Mouse (Mus musculus): ENCODE results near the gene Tbl1x. TPM values are rescaled to one million over a fixed set of nuclear protein-coding genes. Genes with fewer than 3 reads are reported as not detected.
A peak's percentile ranks its signal among the peaks of the same experiment; 100 is the strongest.

Tbl1x gene
- polyA plus RNA-seq, 1 experiment from 2014 or later, result 67.5 TPM

- ATAC-seq (ENCODE audit: low read depth) (no peak), DNase-seq (ENCODE audit: low spot score) (no peak)
- Histone ChIP-seq H3K9me3 (ENCODE audit: control insufficient read depth, low read length) (no peaks in the 10 kb centered on the region), H3K27ac (replicated peaks; ENCODE audit: low read depth, low read length) (no peak overlapping the region), H3K36me3 (ENCODE audit: control insufficient read depth, insufficient read depth, low read length) (no peaks in the 10 kb centered on the region), H3K4me2 (ENCODE audit: low read depth, low read length) (no peak overlapping the region), H3K4me1 (ENCODE audit: control insufficient read depth, insufficient read depth, low read length) (no peaks in the 10 kb centered on the region), H3K9ac (ENCODE audit: low read depth, low read length) (no peak overlapping the region), H3K27me3 (replicated peaks; ENCODE audit: control insufficient read depth, insufficient read depth, low read length) (no peaks in the 10 kb centered on the region), H3K4me3 (ENCODE audit: low read depth, low read length) (no peak overlapping the region)
- WGBS, result 73% methylated on average over 3 of the region's 3 CpGs
These were observed 66.3 kb downstream of the Tbl1x start for GRCm38 (mm10) chrX:77577108-77577507.

DNA sequence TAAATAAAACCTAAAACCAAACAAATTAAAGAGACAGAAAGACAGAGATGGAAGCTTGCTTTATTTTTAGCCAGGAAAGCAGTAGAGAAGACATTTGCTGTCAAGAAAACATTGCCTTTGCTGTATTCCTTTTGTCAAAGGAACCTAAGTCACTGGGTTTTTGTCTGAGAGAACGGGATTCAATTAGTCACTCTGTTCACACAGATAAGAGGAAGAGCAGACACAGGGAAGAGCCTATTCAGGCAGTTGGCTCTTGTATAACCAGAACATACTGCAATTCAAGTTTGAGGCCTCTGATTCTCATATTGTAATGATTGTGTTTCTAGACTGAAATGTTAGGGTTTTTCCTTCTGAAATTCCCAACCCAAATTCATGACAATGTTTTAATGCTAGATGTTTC is 67.4 kb downstream of the Tbl1x start:
- no peak overlapping the region for H3K4me2 ChIP-seq (ENCODE audit: low read depth, low read length)
- H3K4me1 ChIP-seq (ENCODE audit: control insufficient read depth, insufficient read depth, low read length), result no peaks in the 10 kb centered on the region
- no peak overlapping the region for H3K27ac ChIP-seq (replicated peaks; ENCODE audit: low read depth, low read length)
- no peaks in the 10 kb centered on the region for H3K9me3 ChIP-seq (ENCODE audit: control insufficient read depth, low read length)
- 58% methylated on average over 1 of the region's 1 CpGs for WGBS
- no peak for DNase-seq (ENCODE audit: low spot score)
- no peak overlapping the region for H3K4me3 ChIP-seq (ENCODE audit: low read depth, low read length)
- H3K27me3 ChIP-seq (replicated peaks; ENCODE audit: control insufficient read depth, insufficient read depth, low read length), result no peaks in the 10 kb centered on the region
- H3K9ac ChIP-seq (ENCODE audit: low read depth, low read length), result no peak overlapping the region
- no peaks in the 10 kb centered on the region for H3K36me3 ChIP-seq (ENCODE audit: control insufficient read depth, insufficient read depth, low read length)
- no peak for ATAC-seq (ENCODE audit: low read depth)

- WGBS, result 76% methylated on average over 4 of the region's 4 CpGs
- Histone ChIP-seq H3K4me3 (ENCODE audit: low read depth, low read length) (no peak overlapping the region), H3K9ac (ENCODE audit: low read depth, low read length) (no peak overlapping the region), H3K4me1 (ENCODE audit: control insufficient read depth, insufficient read depth, low read length) (no peaks in the 10 kb centered on the region), H3K27me3 (replicated peaks; ENCODE audit: control insufficient read depth, insufficient read depth, low read length) (no peaks in the 10 kb centered on the region), H3K9me3 (ENCODE audit: control insufficient read depth, low read length) (no peaks in the 10 kb centered on the region), H3K27ac (replicated peaks; ENCODE audit: low read depth, low read length) (no peak overlapping the region), H3K4me2 (ENCODE audit: low read depth, low read length) (no peak overlapping the region), H3K36me3 (ENCODE audit: control insufficient read depth, insufficient read depth, low read length) (no peaks in the 10 kb centered on the region)
- no peak for DNase-seq (ENCODE audit: low spot score)
- no peak for ATAC-seq (ENCODE audit: low read depth)
These were observed 69.2 kb downstream of the Tbl1x start for GRCm38 (mm10) chrX:77579964-77580363.

DNA sequence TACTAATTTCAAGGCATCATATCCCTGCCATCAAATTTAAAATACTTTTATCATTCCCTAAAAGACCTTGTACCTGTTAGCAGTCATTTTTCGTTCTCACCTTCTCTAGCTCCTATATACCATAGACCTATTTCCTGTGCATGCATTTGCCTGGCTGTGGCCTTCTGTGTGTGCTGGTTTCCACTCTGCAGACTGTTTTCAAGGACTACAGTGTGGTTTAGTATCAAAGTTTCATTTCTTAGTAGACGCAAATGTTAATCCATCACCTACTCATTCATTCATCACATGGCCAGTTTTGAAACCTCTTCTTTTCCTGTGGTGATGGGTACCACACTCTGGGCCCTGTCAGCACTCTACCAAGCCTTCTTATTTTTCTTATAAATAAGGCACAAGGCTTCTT is 75.2 kb downstream of the Tbl1x start:
- WGBS, result 88% methylated on average over 2 of the region's 2 CpGs
- DNase-seq (ENCODE audit: low spot score) (no peak), ATAC-seq (ENCODE audit: low read depth) (no peak)
- H3K4me1 ChIP-seq (ENCODE audit: control insufficient read depth, insufficient read depth, low read length), result no peaks in the 10 kb centered on the region
- H3K9ac ChIP-seq (ENCODE audit: low read depth, low read length), result no peak overlapping the region
- H3K9me3 ChIP-seq (ENCODE audit: control insufficient read depth, low read length), result no peaks in the 10 kb centered on the region
- no peak overlapping the region for H3K27ac ChIP-seq (replicated peaks; ENCODE audit: low read depth, low read length)
- H3K4me3 ChIP-seq (ENCODE audit: low read depth, low read length), result no peak overlapping the region
- H3K27me3 ChIP-seq (replicated peaks; ENCODE audit: control insufficient read depth, insufficient read depth, low read length), result no peaks in the 10 kb centered on the region
- no peak overlapping the region for H3K4me2 ChIP-seq (ENCODE audit: low read depth, low read length)
- H3K36me3 ChIP-seq (ENCODE audit: control insufficient read depth, insufficient read depth, low read length), result no peaks in the 10 kb centered on the region

- Histone ChIP-seq H3K4me2 (ENCODE audit: low read depth, low read length) (no peak overlapping the region), H3K36me3 (ENCODE audit: control insufficient read depth, insufficient read depth, low read length) (no peaks in the 10 kb centered on the region), H3K4me3 (ENCODE audit: low read depth, low read length) (no peak overlapping the region), H3K27me3 (replicated peaks; ENCODE audit: control insufficient read depth, insufficient read depth, low read length) (no peaks in the 10 kb centered on the region), H3K4me1 (ENCODE audit: control insufficient read depth, insufficient read depth, low read length) (no peaks in the 10 kb centered on the region), H3K9ac (ENCODE audit: low read depth, low read length) (no peak overlapping the region), H3K27ac (replicated peaks; ENCODE audit: low read depth, low read length) (no peak overlapping the region), H3K9me3 (ENCODE audit: control insufficient read depth, low read length) (no peaks in the 10 kb centered on the region)
- ATAC-seq (ENCODE audit: low read depth) (no peak), DNase-seq (ENCODE audit: low spot score) (peak; percentile 1)
- 66% methylated on average over 7 of the region's 7 CpGs for WGBS
These were observed 83.9 kb downstream of the Tbl1x start for GRCm38 (mm10) chrX:77594670-77595224.

DNA sequence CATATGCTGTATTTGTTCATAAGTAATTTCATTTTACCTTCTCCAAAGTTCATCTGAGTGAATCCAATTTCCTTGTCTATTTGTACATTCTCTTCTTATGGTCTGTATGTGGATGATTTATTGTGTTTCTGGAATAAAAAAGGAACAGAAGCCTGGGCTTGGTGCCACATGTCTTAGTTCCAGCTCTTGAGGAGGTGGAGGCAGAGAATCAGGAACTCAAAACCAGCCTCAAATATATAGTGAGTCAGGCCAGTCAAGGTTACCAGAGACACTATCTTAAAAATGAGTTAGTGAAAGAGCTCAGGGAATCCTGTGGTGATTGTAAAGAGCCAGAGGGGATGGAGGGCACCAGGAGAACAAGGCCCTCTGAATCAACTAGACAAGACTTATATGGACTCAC is 86.9 kb downstream of the Tbl1x start:
- H3K4me2 ChIP-seq (ENCODE audit: low read depth, low read length), result no peak overlapping the region
- H3K27ac ChIP-seq (replicated peaks; ENCODE audit: low read depth, low read length), result no peak overlapping the region
- no peaks in the 10 kb centered on the region for H3K36me3 ChIP-seq (ENCODE audit: control insufficient read depth, insufficient read depth, low read length)
- DNase-seq (ENCODE audit: low spot score), result no peak
- H3K4me1 ChIP-seq (ENCODE audit: control insufficient read depth, insufficient read depth, low read length), result no peaks in the 10 kb centered on the region
- ATAC-seq (ENCODE audit: low read depth), result no peak
- H3K4me3 ChIP-seq (ENCODE audit: low read depth, low read length), result no peak overlapping the region
- H3K9me3 ChIP-seq (ENCODE audit: control insufficient read depth, low read length), result no peaks in the 10 kb centered on the region
- H3K27me3 ChIP-seq (replicated peaks; ENCODE audit: control insufficient read depth, insufficient read depth, low read length), result no peaks in the 10 kb centered on the region
- H3K9ac ChIP-seq (ENCODE audit: low read depth, low read length), result no peak overlapping the region

DNA sequence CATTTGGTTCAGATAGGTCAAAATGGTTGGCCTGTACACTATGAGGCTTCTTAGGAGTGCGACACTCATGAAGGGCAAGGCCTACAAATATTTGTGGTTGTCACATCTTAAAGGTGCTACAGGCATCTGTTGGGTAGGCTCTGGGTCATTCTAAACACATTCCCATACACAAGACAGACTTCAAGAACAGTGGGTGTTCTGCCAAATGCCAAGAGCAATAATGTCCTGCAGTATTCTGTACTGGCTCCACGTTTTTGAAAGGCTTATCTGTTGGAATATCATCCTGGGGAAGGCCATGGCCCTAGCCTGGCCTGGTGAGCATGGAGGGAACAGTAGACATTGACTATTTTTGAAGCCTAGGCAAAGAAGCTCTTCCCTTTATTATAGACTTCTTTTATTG is 87.9 kb downstream of the Tbl1x start:
- no peaks in the 10 kb centered on the region for H3K9me3 ChIP-seq (ENCODE audit: control insufficient read depth, low read length)
- no peak overlapping the region for H3K9ac ChIP-seq (ENCODE audit: low read depth, low read length)
- no peak overlapping the region for H3K4me2 ChIP-seq (ENCODE audit: low read depth, low read length)
- no peaks in the 10 kb centered on the region for H3K36me3 ChIP-seq (ENCODE audit: control insufficient read depth, insufficient read depth, low read length)
- ATAC-seq (ENCODE audit: low read depth) (no peak), DNase-seq (ENCODE audit: low spot score) (no peak)
- 66% methylated on average over 2 of the region's 2 CpGs for WGBS
- no peak overlapping the region for H3K27ac ChIP-seq (replicated peaks; ENCODE audit: low read depth, low read length)
- no peaks in the 10 kb centered on the region for H3K4me1 ChIP-seq (ENCODE audit: control insufficient read depth, insufficient read depth, low read length)
- H3K4me3 ChIP-seq (ENCODE audit: low read depth, low read length), result no peak overlapping the region
- no peaks in the 10 kb centered on the region for H3K27me3 ChIP-seq (replicated peaks; ENCODE audit: control insufficient read depth, insufficient read depth, low read length)

GRCm38 (mm10) chrX:77603496-77604258 is 92.9 kb downstream of the Tbl1x start:
- no peaks in the 10 kb centered on the region for H3K9me3 ChIP-seq (ENCODE audit: control insufficient read depth, low read length)
- 89% methylated on average over 2 of the region's 2 CpGs for WGBS
- H3K4me1 ChIP-seq (ENCODE audit: control insufficient read depth, insufficient read depth, low read length), result no peaks in the 10 kb centered on the region
- no peaks in the 10 kb centered on the region for H3K36me3 ChIP-seq (ENCODE audit: control insufficient read depth, insufficient read depth, low read length)
- no peak overlapping the region for H3K9ac ChIP-seq (ENCODE audit: low read depth, low read length)
- no peaks in the 10 kb centered on the region for H3K27me3 ChIP-seq (replicated peaks; ENCODE audit: control insufficient read depth, insufficient read depth, low read length)
- ATAC-seq (ENCODE audit: low read depth) (no peak), DNase-seq (ENCODE audit: low spot score) (no peak)
- no peak overlapping the region for H3K4me3 ChIP-seq (ENCODE audit: low read depth, low read length)
- no peak overlapping the region for H3K4me2 ChIP-seq (ENCODE audit: low read depth, low read length)
- H3K27ac ChIP-seq (replicated peaks; ENCODE audit: low read depth, low read length), result no peak overlapping the region

- H3K4me3 ChIP-seq (ENCODE audit: low read depth, low read length), result no peak overlapping the region
- no peak for DNase-seq (ENCODE audit: low spot score)
- WGBS, result 63% methylated on average over 1 of the region's 1 CpGs
- no peak overlapping the region for H3K4me2 ChIP-seq (ENCODE audit: low read depth, low read length)
- no peaks in the 10 kb centered on the region for H3K36me3 ChIP-seq (ENCODE audit: control insufficient read depth, insufficient read depth, low read length)
- H3K27me3 ChIP-seq (replicated peaks; ENCODE audit: control insufficient read depth, insufficient read depth, low read length), result no peaks in the 10 kb centered on the region
- no peaks in the 10 kb centered on the region for H3K9me3 ChIP-seq (ENCODE audit: control insufficient read depth, low read length)
- no peak overlapping the region for H3K27ac ChIP-seq (replicated peaks; ENCODE audit: low read depth, low read length)
- H3K9ac ChIP-seq (ENCODE audit: low read depth, low read length), result no peak overlapping the region
- no peaks in the 10 kb centered on the region for H3K4me1 ChIP-seq (ENCODE audit: control insufficient read depth, insufficient read depth, low read length)
- no peak for ATAC-seq (ENCODE audit: low read depth)
These were observed 96.7 kb downstream of the Tbl1x start for GRCm38 (mm10) chrX:77607488-77607887.
